Mouse (Mus musculus): ENCODE data around the gene Sftpd.

DNA sequence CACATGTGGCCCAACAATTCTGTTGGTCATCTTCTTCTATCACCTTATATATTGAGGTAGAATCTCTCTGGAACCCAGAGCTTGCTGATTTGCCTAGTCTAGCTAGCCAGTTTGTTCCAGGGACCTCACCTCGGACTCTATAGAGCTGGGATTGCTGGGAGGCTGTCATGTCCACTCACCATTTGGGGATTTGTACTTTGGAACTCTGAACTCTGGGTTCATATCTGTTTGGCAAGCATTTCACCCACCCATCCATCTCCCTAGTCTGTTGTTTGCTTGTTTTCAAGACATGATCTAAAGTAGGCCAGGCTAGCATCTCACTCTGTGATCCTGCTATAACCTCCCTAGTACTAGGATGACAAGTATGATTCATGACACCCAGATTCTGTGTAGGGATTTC is 10.1 kb downstream of the Sftpd start:
- no peak for TF ChIP-seq POLR2A (IDR thresholded peaks at IDR 0.05; ENCODE audit: low read depth, low read length)
- no peak for TF ChIP-seq CTCF (IDR thresholded peaks at IDR 0.05; ENCODE audit: extremely low read depth, insufficient read length, insufficient replicate concordance, low read depth, low read length)

All from small intestine, adult 2 months (tissue).